Mouse (Mus musculus) testis, adult 2 months (tissue): ENCODE data around the gene Mapk9.

ENCODE experiments used
- CTCF ChIP-seq: fragments of 200-500 bp; IDR thresholded peaks from 2 replicates; pipeline ENCODE4 v1.5.1; 2012; ENCODE audit warnings: low read depth, mild to moderate bottlenecking, inconsistent platforms, low read length, moderate library complexity; ENCODE audit not compliant: control insufficient read depth, insufficient read depth, insufficient replicate concordance
- POLR2A ChIP-seq: fragments of 200-500 bp; IDR thresholded peaks from 2 replicates; pipeline ENCODE4 v1.6.1; 2012; ENCODE audit warnings: low read depth, mild to moderate bottlenecking, inconsistent platforms, low read length, moderate library complexity; ENCODE audit not compliant: control insufficient read depth

DNA sequence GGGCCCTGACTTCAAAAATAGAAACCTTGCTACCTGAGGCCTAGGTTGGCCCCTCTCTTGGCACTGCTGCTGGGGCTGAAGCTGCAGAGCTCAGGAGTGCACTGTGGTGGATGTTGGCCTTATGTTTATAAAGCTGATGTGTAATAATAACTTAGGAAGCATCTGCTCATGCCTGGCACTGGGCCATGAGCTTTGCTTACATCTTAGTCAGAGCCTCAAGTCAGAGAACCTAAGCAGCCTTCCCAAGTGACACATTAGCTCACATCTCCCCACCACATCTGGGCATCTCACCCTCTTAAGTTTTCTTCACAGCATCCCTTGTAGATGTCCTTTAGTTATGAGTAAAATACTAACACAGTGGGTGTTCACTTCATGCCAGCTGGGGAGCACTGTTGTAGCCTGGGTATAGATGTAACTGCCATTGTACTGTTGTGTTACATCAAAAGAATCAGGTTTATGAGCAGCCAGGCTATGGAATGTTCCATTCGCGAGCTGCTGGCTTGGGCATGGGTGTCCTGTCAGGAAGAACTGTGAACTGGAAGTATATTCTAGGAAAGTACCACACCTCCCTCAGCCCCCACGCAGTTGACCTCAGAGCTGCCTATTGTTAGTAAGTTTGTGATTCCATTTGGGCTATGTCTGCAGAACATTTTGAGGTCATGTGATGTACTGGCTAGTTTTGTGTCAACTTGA lies 33.5 kb downstream of the Mapk9 start:
- TF ChIP-seq CTCF = no peak
- TF ChIP-seq POLR2A = no peak
